Mouse (Mus musculus) urinary bladder, postnatal 14 days (tissue): Measurements from ENCODE around the gene Hoxd12.

ENCODE experiments used
- DNase-seq: peaks from one replicate; pipeline ENCODE4 v3.0.0; 2021; ENCODE audit warnings: low spot score

The Hoxd12 gene

GRCm38 (mm10) chr2:74663291-74663925, 11.4 kb upstream of the Hoxd12 start:
- peak; percentile 65 for DNase-seq

- no peak for DNase-seq
These were observed 8.4 kb upstream of the Hoxd12 start for GRCm38 (mm10) chr2:74666411-74666810.

- no peak for DNase-seq
These were observed 7.5 kb upstream of the Hoxd12 start for GRCm38 (mm10) chr2:74667191-74667841.

- DNase-seq, result peak; percentile 32
These were observed 6.9 kb upstream of the Hoxd12 start, which contains the start of gene Hoxd13 for GRCm38 (mm10) chr2:74667842-74668357. TSS of gene Hoxd13 (plus strand) at chr2:74668310.

- no peak for DNase-seq
These were observed 6.2 kb upstream of the Hoxd12 start for GRCm38 (mm10) chr2:74668370-74669229.

GRCm38 (mm10) chr2:74669230-74669578, 5.6 kb upstream of the Hoxd12 start:
- no peak for DNase-seq

GRCm38 (mm10) chr2:74669650-74670235, 5.1 kb upstream of the Hoxd12 start:
- DNase-seq, result no peak

- DNase-seq, result no peak
These were observed 4.1 kb upstream of the Hoxd12 start for GRCm38 (mm10) chr2:74670632-74671188.

GRCm38 (mm10) chr2:74671847-74672246, 3.0 kb upstream of the Hoxd12 start:
- no peak for DNase-seq

GRCm38 (mm10) chr2:74672481-74673362, 2.1 kb upstream of the Hoxd12 start:
- DNase-seq, result peak; percentile 69

GRCm38 (mm10) chr2:74673835-74674425, 883 bp upstream of the Hoxd12 start:
- no peak for DNase-seq

GRCm38 (mm10) chr2:74675666-74676282, 961 bp downstream of the Hoxd12 start:
- DNase-seq, result no peak

GRCm38 (mm10) chr2:74676376-74677052, 1.7 kb downstream of the Hoxd12 start:
- DNase-seq, result no peak

GRCm38 (mm10) chr2:74677106-74677505, 2.3 kb downstream of the Hoxd12 start:
- DNase-seq, result no peak

- DNase-seq, result peak; percentile 18
These were observed 4.2 kb downstream of the Hoxd12 start, which contains the start of gene Hoxd11 for GRCm38 (mm10) chr2:74678891-74679595. TSS of gene Hoxd11 (plus strand) at chr2:74679557.

- DNase-seq, result peak; percentile 16
These were observed 4.8 kb downstream of the Hoxd12 start for GRCm38 (mm10) chr2:74679596-74679971.

GRCm38 (mm10) chr2:74679980-74680379, 5.2 kb downstream of the Hoxd12 start:
- DNase-seq, result no peak

- no peak for DNase-seq
These were observed 6.0 kb downstream of the Hoxd12 start for GRCm38 (mm10) chr2:74680561-74681398.
